Mouse (Mus musculus): ENCODE data around the gene Poldip2. TPM values are rescaled to one million over a fixed set of nuclear protein-coding genes. Genes with fewer than 3 reads are reported as not detected.
A peak's percentile ranks its signal among the peaks of the same experiment; 100 is the strongest.

The Poldip2 gene
- polyA plus RNA-seq, 1 experiment from 2014 or later, result 65.8 TPM

DNA sequence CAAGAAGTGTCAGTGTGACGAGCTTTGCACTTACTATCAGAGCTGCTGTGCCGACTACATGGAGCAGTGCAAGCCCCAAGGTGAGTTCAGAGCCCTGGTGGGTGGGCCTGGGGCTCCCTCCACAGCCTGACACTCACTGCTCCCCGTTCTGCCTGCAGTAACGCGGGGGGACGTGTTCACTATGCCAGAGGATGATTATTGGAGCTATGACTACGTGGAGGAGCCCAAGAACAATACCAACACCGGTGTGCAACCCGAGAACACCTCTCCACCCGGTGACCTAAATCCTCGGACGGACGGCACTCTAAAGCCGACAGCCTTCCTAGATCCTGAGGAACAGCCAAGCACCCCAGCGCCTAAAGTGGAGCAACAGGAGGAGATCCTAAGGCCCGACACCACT, 12.4 kb upstream of the Poldip2 start:
- no peak for TF ChIP-seq CTCF (IDR thresholded peaks at IDR 0.05; ENCODE audit: low read depth)
- Histone ChIP-seq H3K4me3 (ENCODE audit: low read depth, low read length) (no peak overlapping the region), H3K9me3 (ENCODE audit: control insufficient read depth) (no peaks in the 10 kb centered on the region), H3K27ac (ENCODE audit: low read depth, low read length) (no peak overlapping the region), H3K9ac (ENCODE audit: low read depth, low read length) (no peak overlapping the region), H3K36me3 (ENCODE audit: control insufficient read depth, insufficient read depth) (no peaks in the 10 kb centered on the region), H3K27me3 (replicated peaks; ENCODE audit: control insufficient read depth, insufficient read depth, low read length) (peaks cover 43% of the 10 kb centered on the region), H3K4me1 (replicated peaks; ENCODE audit: control insufficient read depth, insufficient read depth, low read length) (no peaks in the 10 kb centered on the region; the same call in 1 of the 2 replicates), H3K4me2 (replicated peaks; ENCODE audit: low read depth) (no peak overlapping the region)
- ATAC-seq, result no peak
- WGBS, result 55% methylated on average over 16 of the region's 16 CpGs

DNA sequence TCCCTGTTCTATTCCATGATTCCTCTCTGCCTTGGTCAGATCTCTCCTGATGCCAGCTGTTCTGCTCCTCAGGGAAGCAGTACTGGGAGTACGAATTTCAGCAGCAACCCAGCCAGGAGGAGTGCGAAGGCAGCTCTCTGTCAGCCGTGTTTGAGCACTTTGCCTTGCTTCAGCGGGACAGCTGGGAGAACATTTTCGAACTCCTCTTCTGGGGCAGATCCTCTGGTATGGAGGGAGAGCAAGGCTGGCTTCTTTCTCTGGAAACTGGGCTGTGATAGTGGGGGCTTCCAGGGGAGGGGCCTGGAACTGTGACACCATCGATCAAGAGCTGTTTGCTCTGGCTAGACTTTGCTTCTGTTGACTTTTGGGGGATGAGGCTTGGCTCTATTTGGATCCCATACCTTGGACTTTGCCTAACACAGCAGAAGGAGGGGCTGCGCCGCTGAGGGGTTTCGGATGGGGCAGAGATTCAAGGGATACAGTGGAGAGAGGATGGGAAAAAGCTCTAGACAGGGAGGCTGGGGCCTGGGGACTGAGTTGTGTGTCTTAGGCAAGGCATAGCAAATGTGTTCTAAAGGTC, 11.3 kb upstream of the Poldip2 start:
- Histone ChIP-seq H3K9me3 (ENCODE audit: control insufficient read depth) (no peaks in the 10 kb centered on the region), H3K4me1 (replicated peaks; ENCODE audit: control insufficient read depth, insufficient read depth, low read length) (no peaks in the 10 kb centered on the region; the same call in 1 of the 2 replicates), H3K9ac (ENCODE audit: low read depth, low read length) (no peak overlapping the region), H3K27me3 (replicated peaks; ENCODE audit: control insufficient read depth, insufficient read depth, low read length) (peaks cover 31% of the 10 kb centered on the region), H3K36me3 (ENCODE audit: control insufficient read depth, insufficient read depth) (0 out of 2 replicates have a peak, but pooled peaks cover 4% of the 10 kb centered on the region), H3K4me2 (replicated peaks; ENCODE audit: low read depth) (no peak overlapping the region), H3K4me3 (ENCODE audit: low read depth, low read length) (no peak overlapping the region), H3K27ac (ENCODE audit: low read depth, low read length) (no peak overlapping the region)
- 40% methylated on average over 9 of the region's 9 CpGs for WGBS
- no peak for ATAC-seq
- TF ChIP-seq CTCF (IDR thresholded peaks at IDR 0.05; ENCODE audit: low read depth), result no peak

DNA sequence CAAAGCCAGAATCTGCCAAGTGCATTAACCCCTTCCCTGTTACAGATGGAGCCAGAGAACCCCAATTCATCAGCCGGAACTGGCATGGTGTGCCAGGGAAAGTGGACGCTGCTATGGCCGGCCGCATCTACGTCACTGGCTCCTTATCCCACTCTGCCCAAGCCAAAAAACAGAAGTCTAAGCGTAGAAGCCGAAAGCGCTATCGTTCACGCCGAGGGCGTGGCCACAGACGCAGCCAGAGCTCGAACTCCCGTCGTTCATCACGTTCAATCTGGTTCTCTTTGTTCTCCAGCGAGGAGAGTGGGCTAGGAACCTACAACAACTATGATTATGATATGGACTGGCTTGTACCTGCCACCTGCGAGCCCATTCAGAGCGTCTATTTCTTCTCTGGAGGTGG, 10.5 kb upstream of the Poldip2 start:
- Histone ChIP-seq H3K27me3 (replicated peaks; ENCODE audit: control insufficient read depth, insufficient read depth, low read length) (peaks cover 23% of the 10 kb centered on the region), H3K9ac (ENCODE audit: low read depth, low read length) (no peak overlapping the region), H3K27ac (ENCODE audit: low read depth, low read length) (no peak overlapping the region), H3K9me3 (ENCODE audit: control insufficient read depth) (no peaks in the 10 kb centered on the region), H3K4me1 (replicated peaks; ENCODE audit: control insufficient read depth, insufficient read depth, low read length) (no peaks in the 10 kb centered on the region; the same call in 1 of the 2 replicates), H3K4me2 (replicated peaks; ENCODE audit: low read depth) (no peak overlapping the region), H3K36me3 (ENCODE audit: control insufficient read depth, insufficient read depth) (peaks cover 12% of the 10 kb centered on the region; the same call in 1 of the 2 replicates), H3K4me3 (ENCODE audit: low read depth, low read length) (no peak overlapping the region)
- no peak for ATAC-seq
- WGBS, result 64% methylated on average over 20 of the region's 20 CpGs
- no peak for TF ChIP-seq CTCF (IDR thresholded peaks at IDR 0.05; ENCODE audit: low read depth)

DNA sequence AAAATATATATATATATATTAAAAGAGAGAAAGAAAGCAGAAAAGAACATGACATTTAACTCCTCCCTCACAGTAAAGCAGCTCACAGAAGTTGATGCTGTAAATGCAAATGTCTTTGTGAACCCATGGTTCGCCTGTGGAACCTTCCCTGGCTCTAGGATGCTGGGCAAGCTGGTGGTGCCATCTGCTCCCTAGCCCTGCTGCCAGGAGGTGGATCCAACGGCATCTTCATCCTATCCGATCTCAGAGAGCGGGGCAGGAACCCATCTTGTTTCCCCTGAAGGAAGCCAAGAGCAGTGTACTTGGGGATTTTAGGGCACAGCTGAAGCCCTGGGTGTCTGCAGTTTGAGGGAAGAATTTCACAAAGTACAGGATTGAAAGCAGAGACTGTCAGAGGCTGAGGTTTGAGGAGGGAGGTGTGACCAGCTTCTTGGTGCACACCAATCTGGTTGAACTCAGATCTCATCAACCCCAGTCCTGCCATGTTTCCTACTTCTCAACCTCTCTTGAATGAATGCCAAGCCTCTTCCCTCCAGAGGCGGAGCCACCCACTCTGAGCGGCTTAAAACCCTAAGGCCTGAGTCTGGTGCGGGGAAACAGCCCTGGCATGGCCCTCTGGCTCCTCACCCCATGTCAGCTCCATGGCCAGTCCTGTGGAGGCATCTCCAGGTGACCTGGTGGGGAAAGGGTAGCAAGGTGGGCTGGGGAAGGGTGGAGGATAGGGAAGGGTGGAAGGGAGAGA, 8.9 kb upstream of the Poldip2 start, which contains the start of gene Sebox:
Gene Sebox (plus strand): TSS at position 539 of the 742 bp plus-strand sequence.
- no peak for ATAC-seq
- Histone ChIP-seq H3K36me3 (ENCODE audit: control insufficient read depth, insufficient read depth) (peaks cover 27% of the 10 kb centered on the region; the same call in 1 of the 2 replicates), H3K4me2 (replicated peaks; ENCODE audit: low read depth) (no peak within 1 kb of the TSS), H3K27me3 (replicated peaks; ENCODE audit: control insufficient read depth, insufficient read depth, low read length) (peaks cover 10% of the 10 kb centered on the region), H3K9me3 (ENCODE audit: control insufficient read depth) (no peaks in the 10 kb centered on the region), H3K27ac (ENCODE audit: low read depth, low read length) (no peak within 1 kb of the TSS), H3K4me3 (ENCODE audit: low read depth, low read length) (no peak within 1 kb of the TSS), H3K9ac (ENCODE audit: low read depth, low read length) (no peak within 1 kb of the TSS), H3K4me1 (replicated peaks; ENCODE audit: control insufficient read depth, insufficient read depth, low read length) (no peaks in the 10 kb centered on the region)
- no peak for TF ChIP-seq CTCF (IDR thresholded peaks at IDR 0.05; ENCODE audit: low read depth)
- WGBS, result 73% methylated on average over 7 of the region's 7 CpGs

DNA sequence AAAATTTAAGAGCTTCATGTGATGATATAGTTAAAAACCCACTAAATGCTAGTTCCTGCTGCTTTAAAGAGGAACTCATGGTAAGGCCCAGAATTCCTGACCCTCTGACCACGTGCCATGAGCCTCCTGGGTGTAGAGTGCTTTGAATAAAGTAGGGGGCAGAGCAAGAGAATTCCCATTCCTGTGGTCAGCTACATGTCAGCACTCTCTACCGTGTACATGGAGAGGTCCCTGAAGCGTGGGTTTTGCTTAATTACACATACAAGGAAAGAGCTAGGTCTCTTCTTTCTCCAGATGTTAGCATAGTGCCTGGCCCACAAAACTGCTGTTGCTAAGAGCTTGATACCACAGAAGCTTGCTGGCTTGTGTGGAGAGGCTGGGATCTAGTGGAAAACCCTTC, 6.6 kb upstream of the Poldip2 start:
- peaks cover 39% of the 10 kb centered on the region; the same call in 1 of the 2 replicates for H3K36me3 ChIP-seq (ENCODE audit: control insufficient read depth, insufficient read depth)
- H3K27me3 ChIP-seq (replicated peaks; ENCODE audit: control insufficient read depth, insufficient read depth, low read length), result no peaks in the 10 kb centered on the region
- no peaks in the 10 kb centered on the region for H3K4me1 ChIP-seq (replicated peaks; ENCODE audit: control insufficient read depth, insufficient read depth, low read length)
- no peak overlapping the region for H3K27ac ChIP-seq (ENCODE audit: low read depth, low read length)
- WGBS, result 84% methylated on average over 3 of the region's 3 CpGs
- no peak for ATAC-seq
- no peaks in the 10 kb centered on the region for H3K9me3 ChIP-seq (ENCODE audit: control insufficient read depth)
- no peak overlapping the region for H3K4me3 ChIP-seq (ENCODE audit: low read depth, low read length)
- no peak overlapping the region for H3K9ac ChIP-seq (ENCODE audit: low read depth, low read length)
- TF ChIP-seq CTCF (IDR thresholded peaks at IDR 0.05; ENCODE audit: low read depth), result no peak
- H3K4me2 ChIP-seq (replicated peaks; ENCODE audit: low read depth), result no peak overlapping the region

DNA sequence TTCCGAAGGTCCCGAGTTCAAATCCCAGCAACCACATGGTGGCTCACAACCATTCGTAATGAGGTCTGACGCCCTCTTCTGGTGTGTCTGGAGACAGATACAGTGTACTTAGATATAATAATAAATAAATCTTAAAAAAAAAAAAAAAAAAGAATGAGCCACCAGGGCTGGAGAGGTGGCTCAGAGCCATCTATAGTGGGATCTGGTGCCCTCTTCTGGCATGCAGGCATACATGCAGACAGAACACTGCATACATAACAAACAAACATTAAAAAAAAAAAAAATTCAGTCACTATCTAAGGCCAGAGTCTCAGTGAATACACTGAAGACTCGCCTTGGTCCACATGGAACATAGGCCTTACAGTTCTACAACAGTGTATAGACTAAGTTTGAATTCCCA, 2.8 kb upstream of the Poldip2 start:
- TF ChIP-seq CTCF (IDR thresholded peaks at IDR 0.05; ENCODE audit: low read depth), result peak; percentile 63
- Histone ChIP-seq H3K4me3 (ENCODE audit: low read depth, low read length) (no peak overlapping the region), H3K4me2 (replicated peaks; ENCODE audit: low read depth) (no peak overlapping the region), H3K36me3 (ENCODE audit: control insufficient read depth, insufficient read depth) (peaks cover 46% of the 10 kb centered on the region; the same call in 1 of the 2 replicates), H3K4me1 (replicated peaks; ENCODE audit: control insufficient read depth, insufficient read depth, low read length) (peaks cover 6% of the 10 kb centered on the region), H3K27me3 (replicated peaks; ENCODE audit: control insufficient read depth, insufficient read depth, low read length) (no peaks in the 10 kb centered on the region), H3K9ac (ENCODE audit: low read depth, low read length) (no peak overlapping the region), H3K9me3 (ENCODE audit: control insufficient read depth) (no peaks in the 10 kb centered on the region), H3K27ac (ENCODE audit: low read depth, low read length) (no peak overlapping the region)
- 75% methylated on average over 5 of the region's 5 CpGs for WGBS
- no peak for ATAC-seq
